Mouse (Mus musculus) R1 (cell line): ENCODE data around the gene Bcat2.
A peak's percentile ranks its signal among the peaks of the same experiment; 100 is the strongest.
"Not testable (repeated sequence)": the region's sequence is repeated elsewhere in the genome, so short reads cannot be mapped to it uniquely, and the experiment has no call there.

Experiments
- DNase-seq: peaks from one replicate; pipeline ENCODE4 v3.0.0-alpha.2; 2018; ENCODE audit warnings: low read depth, low spot score

Bcat2 gene

DNA sequence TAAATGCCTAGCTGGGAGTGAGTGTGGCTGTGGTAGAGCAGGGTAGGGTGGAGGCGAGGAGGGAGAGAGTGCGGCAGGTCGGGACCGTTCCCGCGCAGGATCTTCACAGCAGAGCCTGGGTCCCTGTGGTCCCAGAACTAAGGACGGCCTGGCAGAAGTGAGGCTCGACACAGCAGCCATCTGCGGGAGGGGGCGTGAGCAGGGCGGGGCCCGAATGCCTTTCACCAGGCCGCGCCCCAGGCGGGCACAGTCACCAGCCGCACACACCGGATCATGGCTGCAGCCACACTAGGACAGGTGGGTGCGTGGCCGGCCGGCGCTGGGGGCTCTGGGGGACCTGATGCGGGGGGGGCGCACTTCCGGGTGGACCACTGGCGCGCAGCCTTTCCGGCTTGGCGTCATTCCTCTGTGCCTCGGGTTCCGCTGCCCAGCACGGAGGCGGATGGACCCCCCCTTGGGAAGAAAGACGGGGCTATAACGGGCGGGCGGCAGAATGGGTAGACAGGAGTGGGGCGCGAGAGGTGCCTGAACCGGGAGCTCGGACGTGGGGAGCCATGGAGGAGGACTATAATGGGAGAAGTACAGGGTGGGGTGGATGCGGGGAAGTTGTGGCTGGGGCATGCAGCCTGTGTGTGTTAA lies at the start of gene Bcat2:
Gene Bcat2, plus strand, starts transcription at position 51 of the 639 bp plus-strand sequence.
- peak; percentile 90 for DNase-seq

DNA sequence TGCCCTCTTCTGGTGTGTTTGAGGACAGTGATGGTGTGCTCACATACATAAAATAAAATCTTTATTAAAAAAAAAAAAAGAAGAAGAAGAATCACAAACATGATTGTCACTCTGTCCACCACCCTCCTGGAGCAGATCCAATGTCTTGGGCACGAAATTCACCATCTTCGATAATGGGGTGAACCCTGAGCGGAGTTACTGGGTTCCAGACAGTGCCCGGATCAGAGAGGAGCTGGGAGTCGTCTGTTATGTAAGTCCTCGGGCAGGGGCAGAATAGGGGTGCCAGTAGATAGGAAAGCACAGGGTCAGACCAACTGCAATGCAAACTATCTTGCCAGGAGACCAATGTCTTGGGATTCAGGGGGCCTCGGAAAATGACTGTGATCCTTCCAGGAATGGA lies 49.3 kb upstream of the Bcat2 start:
- no peak for DNase-seq

- DNase-seq = peak; percentile 94
These were observed 48.2 kb upstream of the Bcat2 start for GRCm38 (mm10) chr7:45521728-45522184.

- DNase-seq = no peak
These were observed 47.7 kb upstream of the Bcat2 start for GRCm38 (mm10) chr7:45522194-45522752.

DNA sequence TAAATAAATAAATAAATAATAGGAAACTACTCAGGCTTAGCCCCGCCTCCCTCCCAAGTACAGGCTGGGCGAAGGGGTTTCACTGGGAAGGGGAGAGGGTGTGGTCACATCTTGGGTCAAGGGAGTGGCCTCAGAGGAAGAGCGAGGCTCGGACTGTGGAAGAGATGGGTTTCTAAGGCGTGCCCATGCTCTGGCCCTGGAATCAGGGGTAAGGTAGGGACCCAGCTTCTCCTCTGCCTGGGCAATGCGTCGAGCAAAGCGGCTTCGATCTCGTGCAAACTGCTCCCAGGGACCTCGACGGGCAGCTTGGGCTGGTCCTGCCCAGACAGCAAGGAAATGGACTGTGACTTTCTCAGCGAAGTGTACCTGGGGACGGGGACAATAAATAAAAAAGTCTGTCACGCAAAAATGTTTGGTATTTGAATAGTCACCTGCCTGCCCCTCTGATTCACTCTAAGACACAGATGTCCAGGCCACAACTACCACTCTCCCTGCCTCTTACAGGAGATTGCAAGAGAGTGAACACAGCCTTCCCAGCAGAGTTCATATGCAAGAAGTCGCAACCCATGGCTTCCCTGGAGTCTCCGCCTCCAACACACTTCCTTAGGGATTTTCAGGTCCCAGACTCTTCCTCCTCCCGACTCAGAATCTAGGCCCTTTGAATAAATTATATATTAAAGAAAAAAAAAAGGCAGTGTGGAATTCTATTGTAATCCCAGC lies 46.8 kb upstream of the Bcat2 start:
- DNase-seq = peak; percentile 77

DNA sequence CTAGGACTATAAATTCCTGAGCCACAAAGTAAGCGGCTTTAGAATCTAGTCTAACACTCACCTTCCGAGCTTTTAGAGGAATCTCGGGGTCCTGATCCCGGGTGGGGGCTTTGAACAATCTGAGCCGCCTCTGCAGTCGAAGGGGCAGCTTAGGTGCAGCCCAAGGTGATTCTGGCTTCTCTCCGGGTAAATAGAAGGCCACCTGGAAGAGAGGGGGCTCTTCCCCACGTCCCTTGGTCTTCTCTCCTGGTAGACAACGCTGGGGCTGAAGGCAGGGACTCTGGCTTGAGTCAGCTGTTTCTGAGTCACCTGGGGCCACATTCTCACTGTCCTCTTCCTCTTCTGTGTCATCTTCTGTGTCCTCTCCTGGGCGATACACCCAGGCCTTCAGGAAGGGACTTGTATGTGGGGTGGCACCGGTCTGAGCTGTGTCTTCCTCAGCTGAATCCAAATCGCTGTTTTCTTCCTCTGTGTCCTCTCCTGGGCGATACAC lies 46.2 kb upstream of the Bcat2 start:
- DNase-seq = no peak

- peak; percentile 47 for DNase-seq
These were observed 44.9 kb upstream of the Bcat2 start for GRCm38 (mm10) chr7:45524841-45525621.

DNA sequence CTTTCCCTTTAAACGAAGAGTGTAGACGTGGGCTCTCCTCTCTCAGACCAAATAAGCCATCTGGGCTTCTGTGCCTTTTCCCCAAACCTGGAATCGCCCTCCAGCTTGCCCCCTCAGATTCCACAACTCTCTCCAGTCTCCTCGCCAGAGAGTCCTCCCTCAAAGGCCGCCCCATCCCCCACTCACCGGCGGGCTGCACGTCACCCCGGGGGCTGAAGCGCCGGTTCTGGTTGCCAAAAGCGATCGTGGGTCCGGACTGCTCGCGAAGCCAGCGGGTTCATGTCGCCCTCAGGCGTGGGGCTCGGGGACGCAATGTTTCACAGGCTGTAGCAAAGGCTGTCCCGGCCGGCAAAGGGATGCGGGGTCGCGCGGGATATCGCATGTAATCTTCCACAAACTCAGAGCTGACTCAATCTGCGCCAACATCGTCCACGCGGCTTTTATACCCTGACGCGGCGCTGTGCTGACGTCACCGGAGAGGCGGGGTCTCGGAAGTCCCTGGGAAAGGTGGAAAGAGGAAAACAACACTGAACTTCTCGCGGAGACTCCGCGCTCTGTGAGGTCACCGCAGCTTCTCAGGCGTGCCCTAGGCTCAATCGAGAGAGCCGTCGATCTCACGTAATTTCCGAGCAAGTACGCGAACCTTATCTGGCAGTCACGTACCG lies 44.0 kb upstream of the Bcat2 start, which contains the start of the genes Ppp1r15a and Plekha4:
Gene Ppp1r15a, minus strand, starts transcription at position 460 of the 665 bp plus-strand sequence.
Gene Plekha4, plus strand, starts transcription at position 522 of the 665 bp plus-strand sequence.
- DNase-seq = peak; percentile 98

DNA sequence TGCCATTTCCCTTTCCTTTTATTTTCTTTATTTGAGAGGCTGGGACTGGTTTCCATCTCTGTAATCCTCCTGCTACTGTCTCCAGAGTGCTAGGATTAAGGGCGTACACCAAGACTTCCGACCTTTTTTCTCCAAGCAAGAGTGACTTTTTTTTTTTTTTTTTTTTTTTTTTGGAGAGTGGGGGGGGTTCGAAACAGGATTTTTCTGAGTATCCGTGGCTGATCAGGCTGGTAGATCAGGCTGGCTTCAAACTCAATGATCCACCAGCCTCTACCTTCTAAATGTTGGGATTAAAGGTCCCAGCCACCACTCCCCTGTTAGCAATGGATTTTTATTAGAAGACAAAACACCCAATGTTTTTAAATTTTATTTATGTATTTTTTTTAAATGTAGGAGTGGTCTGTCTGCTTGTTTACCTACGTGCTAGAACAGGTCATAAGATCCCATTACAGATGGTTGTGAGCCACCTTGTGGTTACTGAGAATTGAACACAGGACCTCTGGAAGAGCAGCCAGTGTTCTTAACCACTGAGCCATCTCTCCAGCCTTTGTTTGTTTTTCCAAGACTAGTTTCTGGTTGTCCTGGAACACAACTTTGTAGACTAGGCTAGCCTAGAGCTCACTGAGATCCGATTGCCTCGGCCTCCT lies 43.4 kb upstream of the Bcat2 start:
- DNase-seq = peak; percentile 74

GRCm38 (mm10) chr7:45527169-45527568 lies 42.8 kb upstream of the Bcat2 start:
- not testable (repeated sequence) for DNase-seq

DNA sequence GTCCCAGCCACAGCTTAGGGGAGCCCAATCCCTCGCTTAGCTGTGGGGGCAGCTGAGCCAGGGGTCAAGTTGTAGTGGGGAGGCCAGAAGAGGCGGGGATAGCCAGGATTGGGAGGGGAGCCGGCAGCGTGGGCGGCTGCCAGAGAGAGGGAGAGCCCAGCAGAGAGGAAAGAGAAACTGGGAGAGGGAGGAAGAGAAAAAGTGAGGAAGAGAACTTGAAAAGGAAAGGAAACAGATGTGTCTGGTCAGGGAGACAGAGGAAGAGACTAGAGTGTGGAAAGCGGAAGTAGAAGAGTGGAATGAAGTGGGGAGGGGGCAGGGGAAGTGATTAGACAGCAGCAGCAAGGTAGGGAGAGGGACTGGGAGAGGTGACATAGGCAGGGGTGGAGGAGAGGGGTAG lies 40.5 kb upstream of the Bcat2 start:
- DNase-seq = no peak

DNA sequence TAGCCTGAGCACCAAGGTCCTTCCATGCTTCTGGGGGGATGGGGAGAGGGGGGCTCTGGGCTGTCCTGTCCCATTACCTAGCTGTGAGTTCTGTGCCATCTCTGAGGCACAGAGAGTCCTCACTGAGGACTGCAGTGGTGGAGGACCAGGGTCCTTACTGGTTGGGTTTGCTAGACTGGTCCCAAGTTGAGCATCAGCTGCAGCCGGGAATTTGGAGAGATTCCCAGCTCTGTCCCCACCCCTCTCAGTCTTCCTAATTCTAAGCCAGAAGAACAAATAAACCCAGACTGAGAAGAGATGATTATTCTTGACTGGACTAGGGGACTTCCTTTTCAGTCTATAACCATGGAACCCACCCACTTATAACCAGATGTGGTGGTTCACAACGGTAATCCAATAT lies 39.3 kb upstream of the Bcat2 start:
- DNase-seq = no peak

DNA sequence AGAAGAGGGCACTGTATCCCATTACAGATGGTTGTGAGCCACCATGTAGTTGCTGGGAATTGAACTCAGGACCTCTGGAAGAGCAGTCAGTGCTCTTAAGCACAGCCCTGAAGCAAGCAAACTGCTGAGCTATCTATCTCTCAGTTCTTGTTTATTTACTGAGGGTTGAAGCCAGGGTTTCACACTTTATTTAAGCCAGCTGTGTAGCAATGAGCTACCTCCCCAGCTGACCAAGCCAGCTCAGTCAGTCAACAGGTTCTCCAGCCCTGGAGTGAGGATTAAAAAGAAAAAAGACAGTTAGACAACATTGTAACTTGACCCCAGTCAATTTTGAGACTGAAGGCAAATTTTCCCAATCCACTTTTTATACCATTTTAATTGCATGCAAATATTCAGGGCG lies 34.3 kb upstream of the Bcat2 start:
- DNase-seq = no peak

- no peak for DNase-seq
These were observed 32.4 kb upstream of the Bcat2 start for GRCm38 (mm10) chr7:45537602-45538001.

DNA sequence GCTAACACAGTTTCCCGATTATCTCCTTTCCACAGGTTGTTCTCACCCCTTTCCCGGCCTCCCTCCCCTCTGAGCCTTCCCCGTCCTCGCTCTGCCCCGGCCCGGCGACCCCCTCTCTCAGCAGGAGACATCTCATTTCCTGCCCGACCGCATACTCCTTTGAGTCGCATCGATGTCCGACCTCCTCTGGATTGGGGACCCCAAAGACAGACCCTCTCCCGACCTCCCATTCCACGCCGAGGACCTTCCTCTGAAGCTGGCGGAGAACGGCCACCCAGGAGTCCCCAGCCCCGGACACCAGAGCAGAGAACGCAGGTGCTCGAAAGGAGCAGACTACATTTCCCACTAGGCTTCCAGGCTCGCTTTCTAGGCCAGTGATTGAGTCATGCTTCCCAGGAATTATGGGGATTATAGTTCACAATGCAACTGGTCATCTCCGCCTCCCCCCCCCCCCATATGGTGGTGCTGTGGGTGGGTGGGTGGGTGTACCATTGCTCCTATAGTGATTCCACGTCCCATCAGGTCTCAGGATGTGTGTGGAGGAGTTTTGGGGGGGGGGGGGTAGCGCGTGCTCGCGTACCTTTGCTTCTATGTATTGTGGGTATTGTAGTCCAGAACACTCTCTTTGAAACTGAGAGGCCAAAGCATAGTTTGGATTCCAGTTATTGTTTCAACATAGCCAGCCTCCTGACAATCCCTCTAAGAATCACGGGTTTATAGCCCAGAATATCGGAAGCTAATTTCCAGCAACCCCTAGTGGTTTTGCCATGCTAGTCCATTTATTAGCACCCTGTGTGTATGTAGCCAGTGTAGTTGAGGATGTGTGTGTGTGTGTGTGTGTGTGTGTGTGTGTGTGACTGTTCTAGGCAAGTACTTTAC lies 31.6 kb upstream of the Bcat2 start:
- DNase-seq = peak; percentile 82

DNA sequence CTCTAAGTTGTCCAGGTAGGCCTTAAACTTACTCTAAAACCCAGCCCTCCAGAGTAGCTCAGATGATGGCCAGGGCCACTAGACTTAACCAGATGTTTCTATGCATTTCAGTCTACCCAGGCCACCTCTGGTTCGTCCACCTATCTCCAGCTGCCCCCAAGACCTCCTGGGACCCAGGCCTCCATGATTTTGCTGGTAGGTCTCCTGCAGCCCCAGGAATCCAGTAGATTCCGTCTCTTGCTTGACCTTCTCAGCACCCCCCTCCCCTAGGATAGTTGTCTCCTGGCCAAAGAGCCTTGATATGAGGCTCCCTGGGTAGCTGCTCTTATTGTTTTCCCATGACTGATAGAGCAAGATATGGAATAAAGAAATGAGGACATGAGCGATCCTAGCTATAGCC lies 30.9 kb upstream of the Bcat2 start:
- DNase-seq = no peak

GRCm38 (mm10) chr7:45540213-45540612 lies 29.7 kb upstream of the Bcat2 start:
- no peak for DNase-seq

DNA sequence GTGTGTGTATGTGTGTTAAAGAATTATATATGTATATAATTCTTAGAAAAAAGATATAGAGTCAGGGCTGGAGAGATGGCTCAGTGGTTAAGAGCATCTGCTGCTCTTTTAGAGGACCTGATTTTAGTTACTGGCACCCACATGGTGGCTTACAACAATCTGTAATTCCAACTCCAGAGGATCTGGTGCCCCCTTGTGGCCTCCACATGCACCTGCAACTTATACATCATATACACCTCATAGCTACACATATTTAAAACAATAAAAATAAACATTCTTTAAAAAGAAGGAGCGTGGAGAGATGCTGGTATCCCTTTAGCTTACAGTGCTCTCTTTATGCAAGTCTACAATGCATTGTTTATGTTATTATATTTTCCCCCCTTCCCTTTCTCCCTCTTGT lies 25.4 kb upstream of the Bcat2 start:
- peak; percentile 62 for DNase-seq

DNA sequence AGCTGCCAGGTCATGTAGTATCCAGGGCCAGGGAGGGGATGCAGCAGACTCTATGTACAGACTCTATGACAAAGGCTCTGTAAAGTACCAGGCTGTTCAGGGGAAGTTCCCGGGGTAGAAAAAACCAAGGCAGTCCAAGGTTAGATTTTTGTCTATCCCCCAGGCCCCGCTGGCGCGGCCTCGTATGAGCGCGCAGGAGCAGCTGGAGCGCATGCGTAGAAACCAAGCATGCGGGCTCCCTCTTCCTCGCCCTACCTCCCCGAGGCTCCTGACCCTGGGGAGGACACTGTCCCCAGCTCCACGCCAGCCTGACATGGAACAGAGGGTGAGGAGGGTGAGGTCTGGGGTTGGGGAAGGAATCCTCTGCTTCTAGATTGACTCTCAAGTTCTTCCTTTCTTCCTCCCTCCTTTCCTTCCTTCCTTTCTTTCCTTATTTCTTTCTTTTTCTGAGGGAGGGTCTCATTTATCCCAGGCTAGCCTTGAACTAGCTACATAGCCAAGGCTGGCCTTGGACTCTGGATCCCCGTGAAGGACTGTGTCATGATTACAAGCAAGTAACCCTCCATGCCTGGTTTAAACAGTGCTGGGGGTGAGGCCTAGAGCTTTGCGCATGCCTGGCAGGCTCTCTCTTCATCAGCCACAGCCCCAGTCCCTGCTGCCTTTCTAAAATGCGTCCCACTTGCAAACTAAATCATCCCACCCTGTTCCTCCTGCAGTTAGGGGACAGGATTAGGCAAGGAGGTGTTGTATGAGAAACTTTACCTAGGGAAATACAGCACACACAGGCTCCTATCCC lies 20.1 kb upstream of the Bcat2 start:
- DNase-seq = peak; percentile 84
